Mouse (Mus musculus): ENCODE data around the gene Tmcc1. TPM values are rescaled to one million over a fixed set of nuclear protein-coding genes. Genes with fewer than 3 reads are reported as not detected.

Gene Tmcc1
- total and polyA plus RNA-seq, 3 experiments = 9.1 to 30.6 TPM; not detected in 1

GRCm38 (mm10) chr6:116198173-116198572 is 4.9 kb upstream of the Tmcc1 start (continued):
- TF ChIP-seq E2F4 (IDR thresholded peaks at IDR 0.05; ENCODE audit: borderline replicate concordance, low read depth, low read length) = no peak
- TF ChIP-seq ZKSCAN1 (IDR thresholded peaks at IDR 0.05; ENCODE audit: low read depth, low read length) = no peak
- 0 out of 2 replicates have a peak, but pooled peaks have one; percentile 24 for TF ChIP-seq MYC (IDR thresholded peaks at IDR 0.05; ENCODE audit: low read depth, low read length)
- TF ChIP-seq SIN3A (IDR thresholded peaks at IDR 0.05; ENCODE audit: low read length) = 0 out of 2 replicates have a peak, but pooled peaks have one; percentile 47
- no peak for TF ChIP-seq MEF2A (IDR thresholded peaks at IDR 0.05; ENCODE audit: extremely low read depth, insufficient replicate concordance, low read depth, low read length, poor library complexity, severe bottlenecking)

- no peak overlapping the region for H3K4me3 ChIP-seq (ENCODE audit: control insufficient read depth in 1 of 2, insufficient read depth in 1 of 2, low read depth in 2 of 2, low read length in 2 of 2)
- no peak for TF ChIP-seq POLR2AphosphoS2 (IDR thresholded peaks at IDR 0.05; ENCODE audit: low read length)
- no peak for TF ChIP-seq JUND (IDR thresholded peaks at IDR 0.05; ENCODE audit: low read depth, low read length)
- TF ChIP-seq EP300 (IDR thresholded peaks at IDR 0.05; ENCODE audit: low read depth in 1 of 2, low read length in 2 of 2) = 0 out of 4 replicates have a peak, but pooled peaks of 1 of the 2 experiments have one; percentile 7
These were observed 2.5 kb upstream of the Tmcc1 start for GRCm38 (mm10) chr6:116195811-116196210.

GRCm38 (mm10) chr6:116192809-116193311 is 426 bp downstream of the Tmcc1 start:
- Histone ChIP-seq H3K9ac (ENCODE audit: control insufficient read depth, low read depth, low read length, poor library complexity, severe bottlenecking) (peak overlapping the region; percentile 91), H3K27me3 (ENCODE audit: control insufficient read depth in 1 of 2, insufficient read depth in 2 of 2, low read length in 2 of 2) (no peaks in the 10 kb centered on the region), H3K27ac (ENCODE audit: control insufficient read depth, low read depth, low read length) (no peak overlapping the region), H3K36me3 (ENCODE audit: control insufficient read depth in 1 of 2, insufficient read depth in 2 of 2, low read length in 2 of 2) (peaks cover 0 to 18% of the 10 kb centered on the region in 2 experiments; a peak in 2 of 4 replicates), H3K4me1 (ENCODE audit: control insufficient read depth in 1 of 2, insufficient read depth in 2 of 2, low read length in 2 of 2) (peaks cover 0 to 6% of the 10 kb centered on the region in 2 experiments; a peak in 2 of 4 replicates), H3K79me2 (ENCODE audit: control insufficient read depth, insufficient read depth, low read length, poor library complexity) (peaks cover 10% of the 10 kb centered on the region), H3K9me3 (replicated peaks; ENCODE audit: insufficient read depth, low read length) (no peaks in the 10 kb centered on the region), H3K4me3 (ENCODE audit: control insufficient read depth in 1 of 2, insufficient read depth in 1 of 2, low read depth in 2 of 2, low read length in 2 of 2) (peak overlapping the region; percentile 97 to 98)
- peak; percentile 37 for DNase-seq (ENCODE audit: low read depth, low spot score)
- TF ChIP-seq MXI1 (IDR thresholded peaks at IDR 0.05; ENCODE audit: low read depth, low read length) = peak; percentile 41; the same call in 1 of the 2 replicates
- TF ChIP-seq ELF1 (IDR thresholded peaks at IDR 0.05; ENCODE audit: low read depth, low read length) = no peak

More at GRCm38 (mm10) chr6:116195811-116196210, 2.5 kb upstream of the Tmcc1 start:
- Histone ChIP-seq H3K27ac (ENCODE audit: control insufficient read depth, low read depth, low read length) (no peak overlapping the region), H3K4me1 (ENCODE audit: control insufficient read depth in 1 of 2, insufficient read depth in 2 of 2, low read length in 2 of 2) (peaks cover 0 to 9% of the 10 kb centered on the region in 2 experiments; a peak in 3 of 4 replicates), H3K9ac (ENCODE audit: control insufficient read depth, low read depth, low read length, poor library complexity, severe bottlenecking) (no peak overlapping the region), H3K36me3 (ENCODE audit: control insufficient read depth in 1 of 2, insufficient read depth in 2 of 2, low read length in 2 of 2) (peaks cover 0 to 22% of the 10 kb centered on the region in 2 experiments; a peak in 2 of 4 replicates), H3K9me3 (replicated peaks; ENCODE audit: insufficient read depth, low read length) (no peaks in the 10 kb centered on the region), H3K79me2 (ENCODE audit: control insufficient read depth, insufficient read depth, low read length, poor library complexity) (peaks cover 8% of the 10 kb centered on the region), H3K27me3 (ENCODE audit: control insufficient read depth in 1 of 2, insufficient read depth in 2 of 2, low read length in 2 of 2) (no peaks in the 10 kb centered on the region)
- DNase-seq (ENCODE audit: low read depth, low spot score) = peak; percentile 61

- Histone ChIP-seq H3K27me3 (ENCODE audit: control insufficient read depth in 1 of 2, insufficient read depth in 2 of 2, low read length in 2 of 2) (no peaks in the 10 kb centered on the region), H3K9ac (ENCODE audit: control insufficient read depth, low read depth, low read length, poor library complexity, severe bottlenecking) (no peak overlapping the region), H3K4me1 (ENCODE audit: control insufficient read depth in 1 of 2, insufficient read depth in 2 of 2, low read length in 2 of 2) (peaks cover 3 to 7% of the 10 kb centered on the region in 2 experiments), H3K79me2 (ENCODE audit: control insufficient read depth, insufficient read depth, low read length, poor library complexity) (peaks cover 15% of the 10 kb centered on the region), H3K36me3 (ENCODE audit: control insufficient read depth in 1 of 2, insufficient read depth in 2 of 2, low read length in 2 of 2) (peaks cover 0 to 31% of the 10 kb centered on the region in 2 experiments; a peak in 3 of 4 replicates), H3K9me3 (replicated peaks; ENCODE audit: insufficient read depth, low read length) (no peaks in the 10 kb centered on the region), H3K27ac (ENCODE audit: control insufficient read depth, low read depth, low read length) (no peak overlapping the region), H3K4me3 (ENCODE audit: control insufficient read depth in 1 of 2, insufficient read depth in 1 of 2, low read depth in 2 of 2, low read length in 2 of 2) (no peak overlapping the region)
- DNase-seq (ENCODE audit: low read depth, low spot score) = no peak
- TF ChIP-seq GATA1 (IDR thresholded peaks at IDR 0.05; ENCODE audit: low read depth, low read length) (no peak), TBP (IDR thresholded peaks at IDR 0.05; ENCODE audit: low read depth, low read length) (no peak)
These were observed 3.9 kb downstream of the Tmcc1 start for GRCm38 (mm10) chr6:116189417-116189816.

All from MEL (cell line).